Mouse (Mus musculus) layer of hippocampus, adult 2 months (tissue): ENCODE data around the gene Wdfy2. TPM values are rescaled to one million over a fixed set of nuclear protein-coding genes. Genes with fewer than 3 reads are reported as not detected.
"Not testable (repeated sequence)": the region's sequence is repeated elsewhere in the genome, so short reads cannot be mapped to it uniquely, and the experiment has no call there.

ENCODE experiments used
- DNase-seq, 2 experiments: peaks; one replicate each; pipeline ENCODE4 v3.0.0; 2022; ENCODE audit warnings: low spot score in 2 of 2
- H3K27ac ChIP-seq: fragments of 200-600 bp; 2 replicates; pipeline ENCODE4 v1.8.1; 2022
- H3K4me3 ChIP-seq: fragments of 200-600 bp; 2 replicates; pipeline ENCODE4 v1.8.1; 2022; ENCODE audit warnings: mild to moderate bottlenecking
- CTCF ChIP-seq: fragments of 200-600 bp; conservative IDR thresholded peaks from 2 replicates; pipeline ENCODE4 v1.8.1; 2022; ENCODE audit warnings: antibody characterized with exemption, mild to moderate bottlenecking, moderate library complexity
- total RNA-seq, 2 experiments: library from RNA; stranded (reverse); gene quantifications; 2 replicates each; pipeline ENCODE4 v1.2.3; 2021

The Wdfy2 gene
- total RNA-seq, 2 experiments from 2014 or later, result 15.2 to 16.5 TPM

GRCm38 (mm10) chr14:62892771-62893641, 55.5 kb downstream of the Wdfy2 start:
- no peak for TF ChIP-seq CTCF
- Histone ChIP-seq H3K4me3 (no peak overlapping the region), H3K27ac (peak overlapping the region; percentile 80)
- DNase-seq, result peak; percentile 82 to 85

- H3K4me3 ChIP-seq, DNase-seq: not testable (repeated sequence)
- H3K27ac ChIP-seq, result peak overlapping the region; percentile 80
These were observed 56.2 kb downstream of the Wdfy2 start for GRCm38 (mm10) chr14:62893642-62894180.

GRCm38 (mm10) chr14:62894924-62895840, 57.7 kb downstream of the Wdfy2 start:
- Histone ChIP-seq H3K4me3 (no peak overlapping the region), H3K27ac (no peak overlapping the region)
- TF ChIP-seq CTCF, result no peak
- DNase-seq, result no peak

DNA sequence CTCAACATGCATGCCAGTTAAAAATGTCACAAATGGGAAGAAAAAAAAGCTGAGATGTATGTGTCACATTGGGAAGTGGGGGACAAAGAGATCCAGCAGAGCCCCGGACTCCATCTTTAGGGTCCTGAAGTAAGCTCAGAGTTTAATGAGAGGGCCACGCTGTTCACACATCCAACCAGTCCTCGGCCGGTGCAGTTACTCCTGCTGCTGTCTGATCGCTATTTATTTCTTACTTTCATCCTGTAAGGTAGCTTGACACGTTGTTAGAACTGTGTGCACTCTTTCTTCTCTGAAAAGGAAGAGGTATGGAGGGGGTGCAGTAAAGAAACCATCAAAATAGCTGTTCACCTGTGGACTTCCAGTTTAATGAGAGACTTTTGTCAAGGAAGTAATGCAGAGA, 60.6 kb downstream of the Wdfy2 start:
- Histone ChIP-seq H3K27ac (no peak overlapping the region), H3K4me3 (no peak overlapping the region)
- DNase-seq, result no peak
- TF ChIP-seq CTCF, result no peak

DNA sequence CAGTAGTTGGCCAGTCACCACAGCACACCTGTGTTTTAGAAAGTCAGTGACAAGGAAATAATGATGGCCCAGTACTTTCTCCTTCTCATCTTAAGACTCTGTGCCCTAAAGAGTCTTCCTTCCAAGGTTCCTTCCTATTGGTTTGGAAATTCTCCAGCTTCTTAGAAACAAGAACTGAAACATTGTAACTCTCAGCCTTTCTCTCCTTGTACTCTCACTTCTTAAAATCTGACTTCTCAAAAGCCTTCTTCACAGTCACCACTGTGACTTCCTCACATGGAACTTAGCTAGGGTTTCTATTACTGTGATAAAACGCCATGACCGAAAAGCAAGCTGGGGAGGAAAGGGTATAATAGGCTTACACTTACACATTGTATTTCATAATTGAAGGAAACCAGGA, 70.4 kb downstream of the Wdfy2 start:
- no peak overlapping the region for H3K4me3 ChIP-seq
- no peak for TF ChIP-seq CTCF

GRCm38 (mm10) chr14:62908550-62908949, 71.1 kb downstream of the Wdfy2 start:
- Histone ChIP-seq H3K4me3 (no peak overlapping the region), H3K27ac (no peak overlapping the region)
- TF ChIP-seq CTCF, result no peak
- DNase-seq, result no peak

More for the DNA sequence above, 70.4 kb downstream of the Wdfy2 start:
- no peak for DNase-seq
- no peak overlapping the region for H3K27ac ChIP-seq

- Histone ChIP-seq H3K27ac (peak overlapping the region; percentile 61; the same call in 1 of the 2 replicates), H3K4me3 (no peak overlapping the region)
- no peak for DNase-seq
- no peak for TF ChIP-seq CTCF
These were observed 73.4 kb downstream of the Wdfy2 start for GRCm38 (mm10) chr14:62910859-62911258.

- DNase-seq, result no peak
- no peak for TF ChIP-seq CTCF
- Histone ChIP-seq H3K4me3 (no peak overlapping the region), H3K27ac (no peak overlapping the region)
These were observed 77.7 kb downstream of the Wdfy2 start for GRCm38 (mm10) chr14:62915146-62915685.

DNA sequence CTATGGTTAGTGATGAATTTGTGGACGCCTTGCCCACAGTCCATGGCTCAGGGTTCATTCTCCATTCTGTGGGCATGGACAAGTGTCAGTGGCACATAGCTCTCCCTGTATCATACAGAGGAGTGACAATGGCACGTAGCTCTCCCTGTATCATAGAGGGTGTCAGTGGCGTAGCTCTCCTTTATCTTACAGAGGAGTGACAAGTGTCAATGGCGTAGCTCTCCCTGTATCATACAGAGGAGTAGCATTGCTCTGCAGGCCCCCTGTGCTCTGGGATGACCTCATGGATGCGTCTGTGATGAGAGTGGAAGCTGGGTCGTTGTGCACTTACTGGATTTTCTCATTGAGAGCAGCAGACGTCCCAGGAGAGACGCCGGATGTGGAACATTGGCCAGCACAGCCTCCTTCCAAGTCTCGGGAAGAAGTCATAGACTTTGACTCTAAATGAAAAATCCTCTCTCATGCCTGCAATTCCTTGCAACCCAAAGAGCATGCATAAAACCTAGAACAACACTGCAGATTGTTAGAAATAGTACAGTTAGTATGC, 79.1 kb downstream of the Wdfy2 start:
- TF ChIP-seq CTCF, result no peak
- DNase-seq, result no peak
- Histone ChIP-seq H3K4me3 (no peak overlapping the region), H3K27ac (no peak overlapping the region)

DNA sequence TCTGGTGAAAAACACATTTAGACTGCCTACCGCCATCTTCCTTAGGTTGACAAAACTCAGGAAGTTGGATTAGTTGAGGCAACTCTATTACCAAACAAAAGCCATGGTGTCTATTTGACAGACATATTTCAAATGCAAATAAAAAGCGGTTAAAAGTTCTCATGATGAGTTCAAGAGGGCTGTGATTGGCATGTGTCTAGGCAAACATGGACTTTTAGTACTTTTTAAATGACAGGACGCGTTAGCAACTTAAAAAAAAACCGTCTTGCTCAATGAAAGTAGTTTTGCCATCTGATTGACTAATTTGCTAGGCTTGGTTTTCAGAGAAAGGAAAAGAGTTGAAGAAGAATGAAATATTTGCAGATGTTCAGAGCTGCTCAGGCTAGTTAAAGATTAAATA, 83.9 kb downstream of the Wdfy2 start:
- no peak overlapping the region for H3K4me3 ChIP-seq
- H3K27ac ChIP-seq, result no peak overlapping the region
- no peak for DNase-seq
- no peak for TF ChIP-seq CTCF

DNA sequence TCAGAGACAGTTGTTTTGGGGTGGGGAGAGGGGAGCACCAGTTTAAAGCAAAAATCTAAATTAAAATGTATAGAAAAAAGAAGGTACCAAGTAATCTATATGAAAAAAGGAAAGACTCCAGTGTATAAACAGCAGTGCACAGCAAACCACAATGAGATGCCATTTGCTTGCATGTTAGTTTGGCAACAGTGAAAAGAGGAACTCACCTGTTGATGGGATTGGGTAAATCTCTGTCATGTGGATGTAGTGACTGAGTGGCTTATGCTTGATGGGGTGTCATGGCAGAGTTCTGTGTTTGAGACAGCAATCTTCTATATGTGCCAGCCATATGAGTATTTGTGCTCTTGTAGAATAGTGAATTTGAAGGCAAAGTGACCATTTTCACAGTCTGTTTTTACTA, 85.2 kb downstream of the Wdfy2 start:
- H3K27ac ChIP-seq, result no peak overlapping the region
- no peak for TF ChIP-seq CTCF
- no peak for DNase-seq
- H3K4me3 ChIP-seq, result no peak overlapping the region

DNA sequence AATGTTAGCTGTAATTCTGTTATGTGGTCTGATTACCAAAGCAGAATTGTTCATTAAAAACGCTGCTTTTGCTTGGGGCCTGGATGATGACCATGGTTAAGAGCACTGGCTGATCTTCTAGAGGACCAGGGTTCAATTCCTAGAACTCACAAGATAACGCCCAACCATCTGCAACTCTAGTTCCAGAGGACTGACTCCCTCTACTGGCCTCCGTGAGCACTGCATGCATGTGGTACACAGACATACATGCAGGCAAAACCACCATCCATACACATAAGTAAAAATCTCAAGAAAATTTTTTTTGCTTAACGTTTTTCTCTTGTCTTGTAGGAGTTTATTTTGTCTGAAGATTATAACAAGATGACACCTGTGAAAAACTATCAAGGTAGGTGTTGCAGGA, 87.3 kb downstream of the Wdfy2 start:
- Histone ChIP-seq H3K27ac (no peak overlapping the region), H3K4me3 (no peak overlapping the region)
- DNase-seq, result no peak
- TF ChIP-seq CTCF, result peak; percentile 62
